Mouse (Mus musculus) olfactory bulb, adult 2 months (tissue): ENCODE data around the gene Ghrl. TPM values are rescaled to one million over a fixed set of nuclear protein-coding genes. Genes with fewer than 3 reads are reported as not detected.
"Not testable (repeated sequence)": the region's sequence is repeated elsewhere in the genome, so short reads cannot be mapped to it uniquely, and the experiment has no call there.

Experiments used
- H3K27ac ChIP-seq: fragments of 200-500 bp; 2 replicates; pipeline ENCODE4 v1.5.1; 2012; ENCODE audit warnings: low read depth, low read length; ENCODE audit not compliant: insufficient read depth
- H3K4me1 ChIP-seq: fragments of 200-500 bp; 2 replicates; pipeline ENCODE4 v1.6.1; 2012; ENCODE audit warnings: low read length; ENCODE audit not compliant: control insufficient read depth, insufficient read depth
- H3K4me3 ChIP-seq: fragments of 200-500 bp; 2 replicates; pipeline ENCODE4 v1.5.1; 2012; ENCODE audit warnings: mild to moderate bottlenecking, low read depth, low read length, moderate library complexity; ENCODE audit not compliant: insufficient read depth
- CTCF ChIP-seq: fragments of 200-500 bp; IDR thresholded peaks from 2 replicates; pipeline ENCODE4 v1.5.1; 2012; ENCODE audit warnings: low read depth, mild to moderate bottlenecking, low read length, moderate library complexity; ENCODE audit not compliant: insufficient read depth
- POLR2A ChIP-seq: fragments of 200-500 bp; IDR thresholded peaks from 2 replicates; pipeline ENCODE4 v1.6.1; 2012; ENCODE audit warnings: mild to moderate bottlenecking, low read depth, low read length, moderate library complexity; ENCODE audit not compliant: insufficient read depth
- WGBS: fragments of 180-500 bp; shearing (Covaris S2); methylation state at CpG from one replicate; pipeline ENCODE4 v1.1.7; 2018; 5-methylcytosine and 5-hydroxymethylcytosine counted together
- polyA plus RNA-seq: library from polyadenylated mRNA; stranded (reverse); fragments of >200 nt; gene quantifications from 2 replicates; pipeline ENCODE4 v1.2.4, GENCODE M21; 2012; ENCODE audit warnings: low replicate concordance; ENCODE audit not compliant: missing spikeins, insufficient read depth, insufficient read length

Gene Ghrl
- polyA plus RNA-seq, 1 experiment: not detected

- 5% methylated on average over 41 of the region's 41 CpGs for WGBS
- peak within 1 kb of the TSS; percentile 98 for H3K4me3 ChIP-seq
- H3K4me1 ChIP-seq: 0 out of 2 replicates have a peak, but pooled peaks cover 6% of the 10 kb centered on the region
- TF ChIP-seq CTCF (0 out of 2 replicates have a peak, but pooled peaks have one; percentile 10), POLR2A (peak; percentile 71)
- peak within 1 kb of the TSS; percentile 58; the same call in 1 of the 2 replicates for H3K27ac ChIP-seq
Measured at GRCm38 (mm10) chr6:113740236-113741217, 20.8 kb upstream of the Ghrl start, which contains the start of gene Sec13. Gene Sec13, minus strand, starts transcription at chr6:113740743.

GRCm38 (mm10) chr6:113737318-113738046, 17.8 kb upstream of the Ghrl start:
- no peak for TF ChIP-seq CTCF
- WGBS: 89% methylated on average over 9 of the region's 9 CpGs
- H3K4me3 ChIP-seq: no peak overlapping the region
- no peak overlapping the region for H3K27ac ChIP-seq
- H3K4me1 ChIP-seq: 0 out of 2 replicates have a peak, but pooled peaks cover 4% of the 10 kb centered on the region

GRCm38 (mm10) chr6:113731296-113731695, 11.6 kb upstream of the Ghrl start:
- WGBS: 84% methylated on average over 3 of the region's 3 CpGs
- H3K4me3 ChIP-seq: no peak overlapping the region
- H3K27ac ChIP-seq: no peak overlapping the region
- TF ChIP-seq POLR2A (no peak), CTCF (no peak)
- H3K4me1 ChIP-seq: no peaks in the 10 kb centered on the region

GRCm38 (mm10) chr6:113728181-113728580, 8.5 kb upstream of the Ghrl start:
- WGBS: 84% methylated on average over 7 of the region's 7 CpGs
- Histone ChIP-seq H3K27ac (no peak overlapping the region), H3K4me3 (no peak overlapping the region), H3K4me1 (no peaks in the 10 kb centered on the region)
- TF ChIP-seq CTCF (no peak), POLR2A (no peak)

GRCm38 (mm10) chr6:113721061-113721460, 1.4 kb upstream of the Ghrl start:
- no peak overlapping the region for H3K27ac ChIP-seq
- TF ChIP-seq POLR2A: no peak
- TF ChIP-seq CTCF: no peak
- no peak overlapping the region for H3K4me3 ChIP-seq
- H3K4me1 ChIP-seq: no peaks in the 10 kb centered on the region
- WGBS: 95% methylated on average over 4 of the region's 4 CpGs

GRCm38 (mm10) chr6:113717541-113717940, 2.1 kb downstream of the Ghrl start:
- no peak overlapping the region for H3K27ac ChIP-seq
- H3K4me3 ChIP-seq: no peak overlapping the region
- H3K4me1 ChIP-seq: no peaks in the 10 kb centered on the region
- 79% methylated on average over 3 of the region's 3 CpGs for WGBS
- no peak for TF ChIP-seq CTCF
- TF ChIP-seq POLR2A: no peak

- Histone ChIP-seq H3K27ac (no peak overlapping the region), H3K4me1 (no peaks in the 10 kb centered on the region), H3K4me3 (no peak overlapping the region)
- TF ChIP-seq CTCF: no peak
- TF ChIP-seq POLR2A: no peak
- 96% methylated on average over 1 of the region's 1 CpGs for WGBS
Measured at GRCm38 (mm10) chr6:113714797-113715196, 4.9 kb downstream of the Ghrl start.

- WGBS: 83% methylated on average over 2 of the region's 2 CpGs
- H3K27ac ChIP-seq: no peak overlapping the region
- no peak overlapping the region for H3K4me3 ChIP-seq
Measured at GRCm38 (mm10) chr6:113714276-113714675, 5.4 kb downstream of the Ghrl start.

GRCm38 (mm10) chr6:113713389-113713788, 6.3 kb downstream of the Ghrl start:
- 93% methylated on average over 5 of the region's 5 CpGs for WGBS
- not testable (repeated sequence) for H3K4me3 ChIP-seq, H3K27ac ChIP-seq, H3K4me1 ChIP-seq

More at GRCm38 (mm10) chr6:113714276-113714675, 5.4 kb downstream of the Ghrl start:
- H3K4me1 ChIP-seq: no peaks in the 10 kb centered on the region
- no peak for TF ChIP-seq CTCF
- TF ChIP-seq POLR2A: no peak
